Mouse (Mus musculus) stomach, embryonic 15.5 days (tissue): ENCODE measurements around the gene Igsf21. TPM values are rescaled to one million over a fixed set of nuclear protein-coding genes. Genes with fewer than 3 reads are reported as not detected.

Source experiments
- ATAC-seq: fragments of 200-750 bp; cut with Nextera tagmentation; 2 replicates; pipeline ENCODE4 v1.8.0; 2017; ENCODE audit warnings: low read depth, moderate number of reproducible peaks, moderate TSS enrichment; ENCODE audit not compliant: insufficient read depth, low FRiP score
- H3K27ac ChIP-seq: fragments of 300-500 bp; sonication (generic); 2 replicates; pipeline ENCODE4 v1.5.1; 2015; ENCODE audit warnings: mild to moderate bottlenecking, inconsistent platforms
- H3K27me3 ChIP-seq: fragments of 300-500 bp; sonication (generic); replicated peaks from 2 replicates; pipeline ENCODE4 v1.6.1; 2015; ENCODE audit warnings: inconsistent platforms
- H3K36me3 ChIP-seq: fragments of 300-500 bp; sonication (generic); 2 replicates; pipeline ENCODE4 v1.6.1; 2015; ENCODE audit warnings: inconsistent platforms
- H3K4me1 ChIP-seq: fragments of 300-500 bp; sonication (generic); 2 replicates; pipeline ENCODE4 v1.6.1; 2015; ENCODE audit warnings: inconsistent platforms
- H3K4me2 ChIP-seq: fragments of 300-500 bp; sonication (generic); 2 replicates; pipeline ENCODE4 v1.6.1; 2015; ENCODE audit warnings: mild to moderate bottlenecking, inconsistent platforms
- H3K4me3 ChIP-seq: fragments of 300-500 bp; sonication (generic); replicated peaks from 2 replicates; pipeline ENCODE4 v1.5.1; 2015; ENCODE audit warnings: inconsistent platforms
- H3K9ac ChIP-seq: fragments of 300-500 bp; sonication (generic); 2 replicates; pipeline ENCODE4 v1.6.1; 2015; ENCODE audit warnings: inconsistent platforms
- H3K9me3 ChIP-seq: fragments of 300-500 bp; sonication (generic); 2 replicates; pipeline ENCODE4 v1.6.1; 2016; ENCODE audit warnings: inconsistent platforms
- WGBS: fragments of 180-500 bp; shearing (Covaris S2); methylation state at CpG from one replicate; pipeline ENCODE4 v1.1.7; 2015; 5-methylcytosine and 5-hydroxymethylcytosine counted together
- polyA plus RNA-seq: library from polyadenylated mRNA; unstranded; fragments of >200 nt; fragmentation: Nextera tagmentation; extraction: Ambion mirVana; gene quantifications from 2 replicates; pipeline ENCODE4 v1.2.1, GENCODE M21; 2015

The Igsf21 gene
- 1.4 and 1.8 TPM in 2 replicates for polyA plus RNA-seq

DNA sequence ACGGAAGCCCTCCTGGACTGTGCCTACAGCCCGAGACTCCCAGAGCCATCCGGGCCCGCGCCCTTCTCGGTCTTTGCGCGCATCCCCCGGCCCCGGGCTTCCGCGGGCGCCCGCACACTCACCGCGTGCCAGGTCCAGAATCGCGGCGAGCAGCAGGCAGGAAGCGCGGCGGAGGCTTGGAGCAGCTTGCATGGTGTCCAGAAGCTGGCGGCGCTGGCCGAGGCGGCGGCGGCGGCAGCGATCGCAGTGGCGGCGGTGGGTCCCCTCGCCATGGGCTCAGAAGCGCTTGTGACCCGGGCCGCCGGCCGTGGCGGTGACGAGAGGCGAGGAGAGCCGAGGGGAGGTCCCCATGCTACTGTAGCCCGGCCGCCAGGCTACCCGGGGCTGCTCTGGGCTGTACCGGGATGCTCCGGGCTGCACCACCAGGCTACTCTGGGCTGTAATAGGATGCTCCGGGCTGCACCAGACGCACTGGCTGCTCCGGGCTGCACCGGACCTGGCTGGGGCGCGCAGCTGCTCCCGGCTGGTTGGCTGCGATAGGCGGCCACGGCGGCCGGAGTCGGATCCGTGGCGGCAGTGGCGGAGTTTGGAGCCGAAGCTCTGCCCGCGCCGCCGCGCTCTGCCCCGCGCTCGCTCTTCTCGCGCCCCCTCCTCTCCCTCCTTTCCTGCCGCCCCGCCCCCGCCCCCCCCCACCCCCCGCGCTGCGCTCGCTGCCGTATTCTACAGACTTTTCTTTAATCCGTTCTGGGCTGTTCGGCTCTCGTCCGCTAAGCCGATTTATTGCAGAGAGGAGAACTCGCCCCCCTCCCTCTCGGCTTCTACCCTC is at the start of gene Igsf21:
TSS of gene Igsf21 (minus strand) at position 605 of the 826 bp plus-strand sequence.
- peak within 1 kb of the TSS; percentile 51 for H3K4me2 ChIP-seq

DNA sequence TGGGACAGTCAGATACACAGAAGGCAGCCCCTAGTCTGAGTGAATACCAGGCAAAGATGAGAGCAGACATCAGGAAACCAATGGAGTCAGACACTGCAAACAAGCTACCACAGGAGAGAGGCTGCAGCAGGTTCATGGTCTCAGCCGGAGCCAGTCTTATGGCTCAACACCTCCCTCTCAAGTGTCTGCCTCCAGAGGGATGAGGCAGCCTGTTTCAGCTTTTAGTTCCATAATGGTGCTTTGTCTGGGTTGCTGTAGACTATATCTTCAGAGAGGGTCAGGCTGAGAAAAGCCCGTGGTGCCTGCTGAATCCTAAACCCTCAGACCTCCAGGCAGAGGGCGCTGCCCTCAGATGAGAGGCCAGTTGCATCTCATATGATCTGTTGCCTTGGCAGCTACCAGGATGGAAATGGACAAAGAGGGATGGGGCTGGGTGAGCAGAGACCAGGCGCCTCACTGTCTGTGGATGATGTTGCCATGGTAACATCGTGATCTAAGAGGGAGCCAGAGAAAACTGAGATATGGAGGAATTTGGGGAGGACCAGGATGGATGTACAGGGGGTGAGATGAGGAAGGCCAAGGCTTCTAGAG is 39.2 kb upstream of the Igsf21 start:
- Histone ChIP-seq H3K4me1 (no peaks in the 10 kb centered on the region), H3K27ac (no peak overlapping the region), H3K9me3 (no peaks in the 10 kb centered on the region), H3K4me2 (no peak overlapping the region), H3K9ac (no peak overlapping the region), H3K36me3 (no peaks in the 10 kb centered on the region), H3K4me3 (no peak overlapping the region), H3K27me3 (no peaks in the 10 kb centered on the region)
- ATAC-seq = no peak
- WGBS = 76% methylated on average over 5 of the region's 5 CpGs

More for the DNA sequence above, at the start of gene Igsf21:
- Histone ChIP-seq H3K27me3 (peaks cover 78% of the 10 kb centered on the region), H3K4me3 (peak within 1 kb of the TSS; percentile 27), H3K9ac (no peak within 1 kb of the TSS), H3K27ac (no peak within 1 kb of the TSS), H3K4me1 (peaks cover 6% of the 10 kb centered on the region), H3K36me3 (no peaks in the 10 kb centered on the region), H3K9me3 (no peaks in the 10 kb centered on the region)
- under 1% methylated on average over 78 of the region's 90 CpGs for WGBS
- ATAC-seq = no peak

DNA sequence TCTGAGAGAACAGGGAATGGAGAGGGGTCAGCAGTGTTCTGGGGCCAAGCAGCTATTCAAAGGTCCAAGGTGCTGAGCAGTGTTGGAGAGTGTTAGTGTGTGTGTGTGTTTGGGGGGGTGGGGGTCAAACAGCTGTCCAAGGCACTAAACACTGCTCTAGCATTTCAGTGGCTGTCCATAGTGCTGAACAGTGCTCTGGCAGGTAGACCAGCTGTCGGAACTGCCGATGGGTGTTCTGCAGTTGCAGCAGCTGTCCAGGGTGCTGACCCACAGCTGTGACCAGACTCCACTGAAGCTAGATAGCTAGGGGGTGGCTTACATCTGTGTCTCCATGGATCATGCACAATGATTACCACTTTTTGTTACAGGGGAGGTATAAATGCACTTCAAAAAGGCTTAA is 36.8 kb upstream of the Igsf21 start:
- WGBS = 0% methylated on average over 2 of the region's 2 CpGs
- ATAC-seq = no peak
- H3K27ac ChIP-seq = no peak overlapping the region
- no peak overlapping the region for H3K4me3 ChIP-seq
- no peaks in the 10 kb centered on the region for H3K4me1 ChIP-seq
- no peaks in the 10 kb centered on the region for H3K27me3 ChIP-seq
- no peaks in the 10 kb centered on the region for H3K9me3 ChIP-seq
- H3K36me3 ChIP-seq = no peaks in the 10 kb centered on the region
- H3K4me2 ChIP-seq = no peak overlapping the region
- no peak overlapping the region for H3K9ac ChIP-seq

DNA sequence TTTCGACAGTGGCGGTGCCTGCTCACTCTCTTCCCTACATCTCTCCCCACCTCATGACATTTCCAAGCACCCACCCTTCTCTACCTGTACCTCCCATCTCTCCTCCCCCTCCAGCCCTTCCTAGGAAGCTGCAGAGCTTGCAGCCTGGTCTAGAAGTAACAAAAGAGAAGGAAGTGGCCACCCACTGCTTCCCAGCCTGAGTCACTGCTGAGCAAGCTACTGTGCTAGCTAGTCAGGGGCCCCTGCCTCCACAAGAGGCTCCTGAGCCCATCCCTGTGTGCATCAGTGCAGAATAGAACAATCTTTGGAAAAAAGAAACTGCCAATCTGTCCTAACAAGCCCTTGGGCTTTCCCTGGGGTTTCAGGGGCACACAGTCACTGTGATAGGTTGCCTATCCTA is 31.7 kb upstream of the Igsf21 start:
- no peak for ATAC-seq
- Histone ChIP-seq H3K4me2 (no peak overlapping the region), H3K36me3 (no peaks in the 10 kb centered on the region), H3K27ac (no peak overlapping the region), H3K27me3 (no peaks in the 10 kb centered on the region), H3K4me1 (no peaks in the 10 kb centered on the region), H3K9me3 (no peaks in the 10 kb centered on the region), H3K9ac (no peak overlapping the region), H3K4me3 (no peak overlapping the region)
- 81% methylated on average over 2 of the region's 2 CpGs for WGBS

DNA sequence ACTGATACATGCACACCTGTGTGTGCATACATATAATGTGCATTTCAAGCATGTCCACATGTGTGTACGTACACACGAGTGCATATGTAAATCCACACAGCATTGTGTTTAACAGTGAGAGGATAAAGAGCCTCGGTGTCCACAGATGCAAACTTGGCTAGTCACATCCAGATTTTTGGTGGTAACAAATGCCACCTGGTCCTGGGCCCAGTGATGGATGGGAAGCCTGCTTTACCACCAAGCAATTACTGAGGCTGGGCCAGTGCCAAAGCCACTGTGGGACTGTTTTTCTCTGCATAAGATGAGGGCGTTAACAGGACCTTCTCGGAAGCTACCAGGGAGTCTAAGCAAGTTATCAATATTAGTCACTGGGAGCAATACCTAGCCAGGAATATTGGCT is 25.3 kb upstream of the Igsf21 start:
- Histone ChIP-seq H3K4me1 (no peaks in the 10 kb centered on the region), H3K4me2 (no peak overlapping the region), H3K4me3 (no peak overlapping the region), H3K9ac (no peak overlapping the region), H3K27ac (no peak overlapping the region), H3K27me3 (no peaks in the 10 kb centered on the region), H3K36me3 (no peaks in the 10 kb centered on the region), H3K9me3 (no peaks in the 10 kb centered on the region)
- ATAC-seq = no peak
- WGBS = 93% methylated on average over 5 of the region's 5 CpGs

DNA sequence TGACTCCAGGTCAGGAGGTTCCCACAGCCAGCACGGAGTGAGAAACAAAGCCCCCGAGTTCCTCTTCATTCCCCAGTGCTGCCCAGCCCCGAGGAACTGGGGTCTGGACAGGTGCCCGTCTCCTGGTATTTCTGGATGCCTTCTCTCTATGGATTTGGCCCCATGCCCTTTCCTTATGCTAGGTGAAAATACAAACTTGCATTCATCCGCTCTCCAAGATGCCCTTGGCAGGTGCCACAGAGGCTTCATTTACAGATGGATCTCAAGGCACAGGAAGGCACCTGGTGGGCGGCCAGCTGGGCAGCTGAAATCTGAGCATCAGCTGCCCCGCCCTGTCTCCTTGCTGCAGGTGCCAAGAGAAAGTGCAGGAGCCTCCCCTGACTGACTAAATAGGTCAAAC is 23.9 kb upstream of the Igsf21 start:
- Histone ChIP-seq H3K27me3 (no peaks in the 10 kb centered on the region), H3K4me3 (no peak overlapping the region), H3K4me2 (no peak overlapping the region), H3K36me3 (no peaks in the 10 kb centered on the region), H3K9ac (no peak overlapping the region), H3K4me1 (no peaks in the 10 kb centered on the region), H3K27ac (no peak overlapping the region), H3K9me3 (no peaks in the 10 kb centered on the region)
- no peak for ATAC-seq
- 69% methylated on average over 7 of the region's 7 CpGs for WGBS

DNA sequence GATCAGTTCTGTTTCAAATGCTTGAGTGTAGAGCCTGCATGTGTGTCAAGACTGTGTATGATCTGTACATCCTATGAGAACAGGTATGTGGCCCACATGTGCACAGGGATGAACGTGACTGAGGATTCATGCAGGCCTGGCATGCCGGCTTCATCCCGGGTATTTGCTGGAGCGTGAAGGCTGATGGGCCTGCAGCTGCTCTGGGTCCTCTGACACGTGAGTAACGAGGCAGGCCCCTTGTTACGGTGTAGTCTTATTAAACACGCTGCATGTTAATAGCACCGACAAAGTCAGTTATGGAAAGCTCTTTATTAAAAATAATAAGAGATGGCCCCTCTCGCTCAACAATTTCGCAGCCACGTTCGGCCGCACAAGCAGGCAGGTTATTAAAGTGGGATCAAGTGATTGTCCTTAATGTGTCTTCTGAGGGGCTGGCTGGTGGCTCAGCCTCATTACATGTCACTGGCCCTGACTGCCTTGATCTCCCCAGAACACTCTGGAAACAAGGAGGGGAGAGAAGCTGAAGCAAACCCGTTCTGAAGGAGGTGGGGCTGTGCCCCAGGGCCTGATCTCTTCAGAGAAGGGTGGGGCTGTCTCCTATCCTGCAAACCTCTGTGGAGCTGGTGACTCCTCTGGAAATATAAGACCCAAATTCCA is 22.7 kb upstream of the Igsf21 start:
- ATAC-seq = no peak
- no peaks in the 10 kb centered on the region for H3K27me3 ChIP-seq
- H3K27ac ChIP-seq = no peak overlapping the region
- no peak overlapping the region for H3K4me3 ChIP-seq
- 86% methylated on average over 15 of the region's 15 CpGs for WGBS
- H3K9me3 ChIP-seq = no peaks in the 10 kb centered on the region
- no peaks in the 10 kb centered on the region for H3K4me1 ChIP-seq
- H3K4me2 ChIP-seq = no peak overlapping the region
- no peaks in the 10 kb centered on the region for H3K36me3 ChIP-seq
- no peak overlapping the region for H3K9ac ChIP-seq

DNA sequence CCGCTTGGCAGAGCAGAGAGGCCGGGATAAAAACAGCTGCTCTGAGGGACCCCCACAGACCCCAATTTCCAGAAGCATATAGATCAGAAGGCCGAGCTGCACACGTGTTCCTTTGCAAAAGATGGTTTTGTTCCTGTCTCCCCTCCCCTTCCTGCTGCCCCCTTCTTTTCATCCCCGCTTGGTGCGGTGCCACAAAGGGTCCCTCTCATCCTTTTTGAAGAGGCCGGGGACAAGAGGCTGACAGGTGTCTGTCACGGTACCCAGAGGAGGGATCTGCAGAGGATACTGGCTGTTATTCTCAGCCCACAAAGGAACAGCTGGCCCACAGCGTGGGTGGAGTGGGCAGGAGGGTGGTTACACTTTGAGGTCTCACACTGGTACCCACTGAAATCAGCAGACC is 21.3 kb upstream of the Igsf21 start:
- H3K4me3 ChIP-seq = no peak overlapping the region
- no peaks in the 10 kb centered on the region for H3K27me3 ChIP-seq
- 79% methylated on average over 9 of the region's 9 CpGs for WGBS
- ATAC-seq = no peak
- H3K9ac ChIP-seq = no peak overlapping the region
- H3K4me1 ChIP-seq = no peaks in the 10 kb centered on the region
- H3K4me2 ChIP-seq = no peak overlapping the region
- no peak overlapping the region for H3K27ac ChIP-seq
- H3K9me3 ChIP-seq = no peaks in the 10 kb centered on the region
- no peaks in the 10 kb centered on the region for H3K36me3 ChIP-seq

DNA sequence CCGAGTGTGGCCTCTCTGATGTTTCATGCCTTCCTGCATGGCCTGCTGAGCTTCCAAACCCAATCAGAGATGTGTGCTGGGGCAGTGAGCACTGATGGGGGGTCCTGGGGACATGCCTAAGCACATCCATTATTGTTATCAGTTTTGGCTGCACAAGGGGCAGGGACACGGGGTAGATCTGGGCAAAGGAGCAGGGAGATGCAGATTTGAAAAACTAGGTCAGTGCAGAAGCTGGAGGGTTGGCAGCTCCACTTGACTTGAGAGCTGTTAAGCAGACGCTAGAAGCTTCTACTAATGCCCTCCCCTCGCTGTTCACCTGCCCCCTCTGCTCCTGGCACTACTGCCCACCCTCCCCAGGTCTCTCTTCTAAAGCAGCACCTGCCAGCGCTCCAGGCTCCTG is 20.5 kb upstream of the Igsf21 start:
- WGBS = 69% methylated on average over 5 of the region's 5 CpGs
- H3K4me1 ChIP-seq = no peaks in the 10 kb centered on the region
- H3K9ac ChIP-seq = no peak overlapping the region
- H3K27ac ChIP-seq = no peak overlapping the region
- no peaks in the 10 kb centered on the region for H3K27me3 ChIP-seq
- no peak overlapping the region for H3K4me2 ChIP-seq
- no peaks in the 10 kb centered on the region for H3K9me3 ChIP-seq
- no peak overlapping the region for H3K4me3 ChIP-seq
- H3K36me3 ChIP-seq = no peaks in the 10 kb centered on the region
- ATAC-seq = no peak

DNA sequence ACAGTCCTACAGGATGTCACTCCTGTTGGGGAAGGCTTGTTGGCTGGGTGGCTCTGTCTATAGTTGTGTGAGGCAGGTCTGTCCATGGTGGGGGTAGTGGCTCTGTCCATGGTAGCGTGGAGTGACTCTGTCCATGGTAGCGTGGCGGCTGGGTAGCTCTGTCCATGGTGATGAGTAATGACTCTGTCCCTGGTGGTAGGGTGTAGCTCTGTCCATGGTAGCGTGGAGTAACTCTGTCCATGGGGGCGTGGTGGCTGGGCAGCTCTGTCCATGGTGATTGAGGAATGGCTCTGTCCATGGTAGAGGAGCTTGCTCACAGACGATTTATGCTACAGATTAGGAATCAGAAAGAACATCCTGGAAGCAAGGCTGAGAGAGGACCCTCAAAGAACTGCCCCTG is 12.4 kb upstream of the Igsf21 start:
- Histone ChIP-seq H3K9ac (no peak overlapping the region), H3K4me2 (no peak overlapping the region), H3K4me3 (no peak overlapping the region), H3K27me3 (no peaks in the 10 kb centered on the region), H3K36me3 (no peaks in the 10 kb centered on the region), H3K4me1 (no peaks in the 10 kb centered on the region), H3K27ac (no peak overlapping the region), H3K9me3 (no peaks in the 10 kb centered on the region)
- 10% methylated on average over 6 of the region's 6 CpGs for WGBS
- ATAC-seq = peak; percentile 88; the same call in 1 of the 2 replicates

DNA sequence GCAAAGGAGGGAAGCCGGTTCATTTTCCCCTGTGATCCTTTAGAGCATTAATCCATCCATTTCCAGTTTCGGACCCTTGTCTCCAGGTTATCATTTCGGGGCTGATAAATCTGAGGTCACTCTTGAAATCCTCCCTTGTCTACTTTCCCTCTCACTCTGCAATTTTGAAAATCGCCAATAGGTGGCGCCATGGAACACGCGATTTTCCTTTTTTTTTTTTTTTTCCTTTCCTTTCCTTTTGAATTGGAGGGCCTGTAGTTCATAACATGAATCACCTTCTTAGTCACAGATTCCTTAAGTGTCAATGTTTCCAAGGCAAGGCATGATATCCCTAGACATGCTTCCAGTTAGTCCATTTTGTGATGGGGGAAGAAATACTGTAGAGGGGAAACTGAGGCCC is 5.8 kb upstream of the Igsf21 start:
- no peak overlapping the region for H3K27ac ChIP-seq
- H3K9me3 ChIP-seq = no peaks in the 10 kb centered on the region
- 13% methylated on average over 7 of the region's 7 CpGs for WGBS
- no peak overlapping the region for H3K4me2 ChIP-seq
- H3K4me1 ChIP-seq = no peaks in the 10 kb centered on the region
- H3K9ac ChIP-seq = no peak overlapping the region
- H3K4me3 ChIP-seq = no peak overlapping the region
- H3K36me3 ChIP-seq = no peaks in the 10 kb centered on the region
- ATAC-seq = no peak
- H3K27me3 ChIP-seq = peaks cover 26% of the 10 kb centered on the region

DNA sequence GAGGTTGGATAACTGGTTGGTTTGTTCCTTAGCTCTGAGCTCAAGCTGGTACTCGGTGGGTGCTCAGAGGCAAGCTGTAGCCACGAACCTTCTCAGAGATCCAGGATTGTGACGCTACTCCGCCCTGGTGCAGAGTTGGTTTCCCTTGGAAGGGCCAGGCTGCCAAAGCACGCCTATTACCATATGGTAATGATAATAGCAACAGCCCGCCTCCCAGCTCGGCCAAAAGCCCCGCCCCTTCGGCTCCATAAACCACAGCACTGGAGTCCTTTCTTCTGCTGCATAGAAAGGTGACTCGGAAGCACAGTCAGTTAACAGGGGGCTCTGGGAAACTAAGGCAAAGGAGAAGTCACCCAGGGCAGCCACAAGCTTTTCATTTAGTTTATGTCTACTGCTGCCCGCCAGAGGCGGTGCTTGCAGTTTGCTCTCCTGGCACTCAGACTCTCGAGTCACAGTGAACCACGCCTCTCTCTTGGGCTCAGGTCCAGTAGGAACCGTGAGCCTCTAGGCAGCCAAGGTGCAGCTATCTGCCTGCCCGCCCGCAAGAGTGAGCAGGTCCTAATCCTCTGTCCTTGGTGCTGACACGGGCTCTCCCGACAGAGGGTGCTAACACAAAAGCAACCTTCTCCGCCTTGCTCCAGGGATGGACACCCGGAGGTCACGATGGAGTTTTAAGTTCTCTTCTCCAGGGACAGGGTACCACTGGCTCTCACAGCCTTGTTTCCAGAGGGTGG is 2.6 kb upstream of the Igsf21 start:
- ATAC-seq = no peak
- Histone ChIP-seq H3K4me1 (peaks cover 6% of the 10 kb centered on the region), H3K36me3 (no peaks in the 10 kb centered on the region), H3K27ac (no peak overlapping the region), H3K27me3 (peaks cover 58% of the 10 kb centered on the region), H3K9me3 (no peaks in the 10 kb centered on the region), H3K4me2 (no peak overlapping the region), H3K4me3 (no peak overlapping the region), H3K9ac (no peak overlapping the region)
- WGBS = 8% methylated on average over 22 of the region's 22 CpGs
